Mouse (Mus musculus): ENCODE results near the gene Pak6. TPM values are rescaled to one million over a fixed set of nuclear protein-coding genes. Genes with fewer than 3 reads are reported as not detected.
A peak's percentile ranks its signal among the peaks of the same experiment; 100 is the strongest.

Gene Pak6
- total and polyA plus RNA-seq, 3 experiments = 0.05 to 0.73 (median 0.42) TPM

DNA sequence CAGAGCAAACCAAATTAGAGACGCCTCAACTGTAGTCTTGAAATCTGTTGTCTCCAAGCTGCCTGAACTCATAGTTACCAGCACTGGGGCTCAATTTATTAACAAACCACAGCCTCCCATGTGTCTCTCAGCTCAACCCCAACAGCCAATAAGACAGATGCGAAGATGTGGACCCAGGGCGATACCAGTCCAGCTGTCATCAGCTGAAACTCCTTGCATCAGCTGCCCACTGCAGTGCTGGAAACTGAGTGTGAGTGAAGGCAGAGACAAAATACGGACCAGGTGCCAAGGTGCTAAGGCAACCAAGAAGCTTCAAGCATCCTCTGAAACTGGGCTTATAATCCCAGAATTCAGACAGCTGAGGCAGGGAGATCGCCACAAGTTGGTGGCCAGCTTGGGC is 68.9 kb downstream of the Pak6 start:
- dilution Hi-C loops (cut with MboI; ENCODE audit: extremely low pct_ligation_motif_present, extremely low pct_unique_long_range_greater_than_20kb, low sequenced_read_pairs) = no loop called here
- Histone ChIP-seq H3K79me2 (replicated peaks; ENCODE audit: control insufficient read depth, extremely low read depth, insufficient read depth, poor library complexity, severe bottlenecking) (no peaks in the 10 kb centered on the region), H3K27me3 (replicated peaks) (peaks cover 12% of the 10 kb centered on the region), H3K27ac (ENCODE audit: insufficient read depth, low read depth) (no peak overlapping the region), H3K36me3 (replicated peaks in 1 of 2; ENCODE audit: control insufficient read depth in 1 of 2, insufficient read depth in 1 of 2, low read length in 1 of 2) (no peaks in the 10 kb centered on the region), H3K9me3 (replicated peaks; ENCODE audit: low read length) (no peaks in the 10 kb centered on the region), H3K9ac (ENCODE audit: insufficient read depth, low read depth) (no peak overlapping the region), H3K4me1 (ENCODE audit: control insufficient read depth in 1 of 2, insufficient read depth in 2 of 2) (peaks cover 12 to 32% of the 10 kb centered on the region in 2 experiments; a peak in 3 of 4 replicates), H3K4me2 (ENCODE audit: insufficient read depth, low read depth, poor library complexity, severe bottlenecking) (no peak overlapping the region), H3K4me3 (replicated peaks in 1 of 3; ENCODE audit: low read depth in 2 of 3, low read length in 2 of 3, poor library complexity in 1 of 3) (no peak overlapping the region)
- DNase-seq (ENCODE audit: extremely low read depth) = no peak
- in situ Hi-C loops (cut with MboI; ENCODE audit: low pct_ligation_motif_present, low pct_unique_long_range_greater_than_20kb, low sequenced_read_pairs) = loop anchor here (10.0 to 25.0 kb wide), 2 partner anchors 87 to 245 kb away; partner anchors contain the start of gene Srp14
- no peak for TF ChIP-seq HCFC1 (IDR thresholded peaks at IDR 0.05; ENCODE audit: low read depth, low read length)
- peak; percentile 49; the same call in 1 of the 2 replicates for TF ChIP-seq BHLHE40 (IDR thresholded peaks at IDR 0.05; ENCODE audit: low read depth, low read length)

DNA sequence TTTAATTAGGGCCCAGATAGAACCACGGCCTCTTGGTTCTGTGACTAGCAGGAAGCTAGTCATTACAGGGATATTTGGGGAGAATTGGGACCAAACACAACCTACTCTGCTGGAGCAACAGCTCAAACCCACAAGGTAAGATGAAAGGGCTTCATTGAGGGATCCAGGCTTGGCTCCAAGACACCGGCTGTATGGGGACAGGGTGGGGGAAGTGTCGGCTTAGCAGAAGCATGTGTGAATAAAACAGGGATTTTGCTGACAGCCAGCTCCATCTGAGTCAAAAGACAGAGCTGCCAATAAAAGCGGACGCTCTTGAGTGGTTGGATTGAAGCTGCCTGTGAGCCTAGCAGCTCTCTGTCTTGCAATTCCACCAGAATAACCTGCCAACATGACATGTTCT is 70.2 kb downstream of the Pak6 start:
- peaks cover 12% of the 10 kb centered on the region for H3K27me3 ChIP-seq (replicated peaks)
- no peak overlapping the region for H3K4me3 ChIP-seq (replicated peaks in 1 of 3; ENCODE audit: low read depth in 2 of 3, low read length in 2 of 3, poor library complexity in 1 of 3)
- H3K79me2 ChIP-seq (replicated peaks; ENCODE audit: control insufficient read depth, extremely low read depth, insufficient read depth, poor library complexity, severe bottlenecking) = no peaks in the 10 kb centered on the region
- dilution Hi-C loops (cut with MboI; ENCODE audit: extremely low pct_ligation_motif_present, extremely low pct_unique_long_range_greater_than_20kb, low sequenced_read_pairs) = no loop called here
- TF ChIP-seq POLR2AphosphoS2 (IDR thresholded peaks at IDR 0.05; ENCODE audit: low read depth, low read length) (no peak), MAX (IDR thresholded peaks at IDR 0.05; ENCODE audit: low read length) (no peak), MEF2A (IDR thresholded peaks at IDR 0.05; ENCODE audit: borderline replicate concordance, low read depth, low read length) (no peak), GABPA (IDR thresholded peaks at IDR 0.05; ENCODE audit: insufficient replicate concordance, low read depth, low read length) (no peak), HCFC1 (IDR thresholded peaks at IDR 0.05; ENCODE audit: low read depth, low read length) (no peak), JUND (conservative IDR thresholded peaks at IDR 0.05; ENCODE audit: low read depth, low read length) (no peak), MYC (IDR thresholded peaks at IDR 0.05; ENCODE audit: low read depth, low read length) (no peak), RAD21 (IDR thresholded peaks at IDR 0.05; ENCODE audit: low read depth, low read length) (no peak), SIN3A (IDR thresholded peaks at IDR 0.05; ENCODE audit: low read length) (no peak), E2F4 (IDR thresholded peaks at IDR 0.05; ENCODE audit: insufficient replicate concordance, low read depth, low read length) (no peak)
- no peaks in the 10 kb centered on the region for H3K36me3 ChIP-seq (replicated peaks in 1 of 2; ENCODE audit: control insufficient read depth in 1 of 2, insufficient read depth in 1 of 2, low read length in 1 of 2)
- no peak overlapping the region for H3K27ac ChIP-seq (ENCODE audit: insufficient read depth, low read depth)
- peaks cover 11 to 25% of the 10 kb centered on the region in 2 experiments; a peak in 3 of 4 replicates for H3K4me1 ChIP-seq (ENCODE audit: control insufficient read depth in 1 of 2, insufficient read depth in 2 of 2)
- no peaks in the 10 kb centered on the region for H3K9me3 ChIP-seq (replicated peaks; ENCODE audit: low read length)
- DNase-seq (ENCODE audit: extremely low read depth) = no peak
- in situ Hi-C loops (cut with MboI; ENCODE audit: low pct_ligation_motif_present, low pct_unique_long_range_greater_than_20kb, low sequenced_read_pairs) = loop anchor here (10.0 to 25.0 kb wide), 2 partner anchors 89 to 246 kb away; partner anchors contain the start of gene Srp14
- H3K9ac ChIP-seq (ENCODE audit: insufficient read depth, low read depth) = no peak overlapping the region
- no peak overlapping the region for H3K4me2 ChIP-seq (ENCODE audit: insufficient read depth, low read depth, poor library complexity, severe bottlenecking)

DNA sequence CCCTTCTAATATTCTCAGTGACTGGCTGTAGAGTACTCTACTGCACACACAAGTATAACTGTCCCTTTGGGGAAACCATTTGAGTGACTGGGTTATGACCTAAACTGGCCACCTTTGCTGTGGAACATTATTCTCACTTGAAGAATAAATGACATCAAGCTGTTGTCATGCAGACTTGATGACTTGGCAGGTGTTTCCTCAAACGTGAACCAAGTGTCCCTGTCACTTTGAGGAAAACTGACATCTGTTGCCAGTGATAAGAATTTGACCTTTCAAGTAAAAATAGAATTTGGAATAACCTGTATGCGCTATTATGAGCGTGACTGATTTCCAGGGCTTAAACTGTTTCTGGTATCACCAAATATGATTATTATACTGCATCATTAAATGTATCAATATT is 77.2 kb downstream of the Pak6 start:
- no peaks in the 10 kb centered on the region for H3K36me3 ChIP-seq (replicated peaks in 1 of 2; ENCODE audit: control insufficient read depth in 1 of 2, insufficient read depth in 1 of 2, low read length in 1 of 2)
- DNase-seq (ENCODE audit: extremely low read depth) = no peak
- H3K27me3 ChIP-seq (replicated peaks) = peaks cover 27% of the 10 kb centered on the region
- no peaks in the 10 kb centered on the region for H3K9me3 ChIP-seq (replicated peaks; ENCODE audit: low read length)
- H3K4me1 ChIP-seq (ENCODE audit: control insufficient read depth in 1 of 2, insufficient read depth in 2 of 2) = peaks cover 0 to 11% of the 10 kb centered on the region in 2 experiments; a peak in 2 of 4 replicates
- H3K4me2 ChIP-seq (ENCODE audit: insufficient read depth, low read depth, poor library complexity, severe bottlenecking) = no peak overlapping the region
- in situ Hi-C loops (cut with MboI; ENCODE audit: low pct_ligation_motif_present, low pct_unique_long_range_greater_than_20kb, low sequenced_read_pairs) = loop anchor here (25.0 kb wide), 1 partner anchor 253 kb away; the partner anchor contains the start of gene Srp14
- no peak for TF ChIP-seq E2F4 (IDR thresholded peaks at IDR 0.05; ENCODE audit: insufficient replicate concordance, low read depth, low read length)
- no peak for TF ChIP-seq GABPA (IDR thresholded peaks at IDR 0.05; ENCODE audit: insufficient replicate concordance, low read depth, low read length)
- TF ChIP-seq ZKSCAN1 (IDR thresholded peaks at IDR 0.05; ENCODE audit: borderline replicate concordance, low read depth, low read length) = no peak
- TF ChIP-seq ETS1 (conservative IDR thresholded peaks at IDR 0.05; ENCODE audit: low read depth, low read length) = no peak
- no peak for TF ChIP-seq EP300 (IDR thresholded peaks at IDR 0.05; ENCODE audit: low read length)
- no peak for TF ChIP-seq SIN3A (IDR thresholded peaks at IDR 0.05; ENCODE audit: low read length)
- TF ChIP-seq POLR2A (IDR thresholded peaks at IDR 0.05; ENCODE audit: low read depth, low read length) = no peak
- no peak for TF ChIP-seq ZNF384 (IDR thresholded peaks at IDR 0.05; ENCODE audit: low read depth, low read length)
- no peak for TF ChIP-seq TBP (conservative IDR thresholded peaks at IDR 0.05; ENCODE audit: low read depth, low read length)
- no peak for TF ChIP-seq MXI1 (IDR thresholded peaks at IDR 0.05; ENCODE audit: low read depth, low read length)
- no peak for TF ChIP-seq ZC3H11A (IDR thresholded peaks at IDR 0.05; ENCODE audit: low read depth, low read length)
- no peak for TF ChIP-seq ELF1 (IDR thresholded peaks at IDR 0.05; ENCODE audit: low read depth, low read length)
- no peak for TF ChIP-seq MAX (IDR thresholded peaks at IDR 0.05; ENCODE audit: low read length)
- TF ChIP-seq HCFC1 (IDR thresholded peaks at IDR 0.05; ENCODE audit: low read depth, low read length) = no peak
- dilution Hi-C loops (cut with MboI; ENCODE audit: extremely low pct_ligation_motif_present, extremely low pct_unique_long_range_greater_than_20kb, low sequenced_read_pairs) = no loop called here
- no peak overlapping the region for H3K27ac ChIP-seq (ENCODE audit: insufficient read depth, low read depth)
- no peak overlapping the region for H3K9ac ChIP-seq (ENCODE audit: insufficient read depth, low read depth)
- H3K79me2 ChIP-seq (replicated peaks; ENCODE audit: control insufficient read depth, extremely low read depth, insufficient read depth, poor library complexity, severe bottlenecking) = no peaks in the 10 kb centered on the region
- H3K4me3 ChIP-seq (replicated peaks in 1 of 3; ENCODE audit: low read depth in 2 of 3, low read length in 2 of 3, poor library complexity in 1 of 3) = no peak overlapping the region
